Mouse (Mus musculus) cortical plate, adult 2 months (tissue): ENCODE measurements at regions not wholly inside any gene's neighbourhood (a gene's known extent, or its start where the extent isn't known, plus 50 kb on each side); places are given as distances from the start of the nearest gene placed in this dataset.

Experiments used
- CTCF ChIP-seq: fragments of 200-500 bp; IDR thresholded peaks from 2 replicates; pipeline ENCODE4 v1.5.1; 2011; ENCODE audit warnings: mild to moderate bottlenecking, control low read depth, low read length; ENCODE audit not compliant: insufficient read depth; ENCODE audit errors: extremely low read depth
- POLR2A ChIP-seq: fragments of 200-500 bp; IDR thresholded peaks from 2 replicates; pipeline ENCODE4 v1.6.1; 2011; ENCODE audit warnings: mild to moderate bottlenecking, low read length, control low read depth; ENCODE audit not compliant: insufficient read depth; ENCODE audit errors: extremely low read depth

DNA sequence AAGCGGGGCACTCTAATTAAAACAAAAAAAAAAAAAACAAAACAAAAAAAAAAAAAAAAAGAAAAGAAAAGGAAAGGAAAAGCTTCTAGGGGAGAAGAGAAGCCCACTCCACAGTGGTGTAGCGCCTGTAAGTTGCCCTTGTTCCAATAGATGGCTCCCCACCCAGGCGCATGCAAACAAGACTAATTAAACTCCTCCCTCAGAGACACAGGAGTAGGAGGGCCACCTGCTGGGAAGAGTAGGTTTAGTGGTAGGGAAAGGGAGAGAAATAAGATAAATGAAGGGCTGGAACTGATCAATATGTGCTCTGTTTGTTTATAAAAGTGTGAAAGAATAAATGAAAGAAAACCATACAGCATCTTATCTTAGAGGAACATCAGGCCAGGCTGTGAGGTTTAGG is 77.7 kb downstream of the Gm9817 start:
- TF ChIP-seq CTCF (0 out of 2 replicates have a peak, but pooled peaks have one; percentile 8), POLR2A (no peak)
